Mouse (Mus musculus) effector memory CD4-positive, alpha-beta T cell, adult 5 months (primary cell): ENCODE results near the gene Srp54c. TPM values are rescaled to one million over a fixed set of nuclear protein-coding genes. Genes with fewer than 3 reads are reported as not detected.

Experiments
- polyA plus RNA-seq: library from polyadenylated mRNA; unstranded; fragments of 100-300 nt; shearing (Covaris generic); gene quantifications from one replicate; pipeline ENCODE4 v1.2.1, GENCODE M21; 2017

The Srp54c gene
- polyA plus RNA-seq, result 105 TPM

GRCm38 (mm10) chr12:55229626-55230519 is at the start of gene Srp54c:
Gene Srp54c (plus strand): TSS chr12:55230168.

DNA sequence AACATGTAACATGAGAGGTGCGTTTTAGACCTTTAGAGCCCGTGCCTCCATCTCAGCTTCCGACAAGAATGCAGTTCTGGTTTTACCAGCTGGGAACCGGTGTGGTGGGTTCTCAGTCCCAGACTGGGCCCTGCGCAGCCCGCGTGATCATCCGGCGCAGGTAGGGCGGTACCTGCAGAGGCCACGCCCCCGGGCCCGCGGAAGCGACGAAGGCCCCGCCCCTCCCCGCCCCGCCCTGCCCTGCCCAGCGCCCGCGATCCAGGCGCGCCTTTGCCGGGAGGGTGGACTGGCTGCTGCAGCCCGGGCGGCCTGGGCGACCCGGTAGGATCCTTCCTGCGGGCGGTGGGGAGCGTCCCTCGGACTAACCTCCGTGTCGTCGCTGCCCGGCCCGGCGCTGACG is 30.7 kb upstream of the Srp54c start, which contains the start of gene 1700047I17Rik2:
1700047I17Rik2 (plus strand) TSS at position 287 of the 400 bp plus-strand sequence.

GRCm38 (mm10) chr12:55299336-55299735 is 69.4 kb downstream of the Srp54c start, which contains the start of gene 1110008L16Rik:
Gene 1110008L16Rik (plus strand): TSS chr12:55299577.

DNA sequence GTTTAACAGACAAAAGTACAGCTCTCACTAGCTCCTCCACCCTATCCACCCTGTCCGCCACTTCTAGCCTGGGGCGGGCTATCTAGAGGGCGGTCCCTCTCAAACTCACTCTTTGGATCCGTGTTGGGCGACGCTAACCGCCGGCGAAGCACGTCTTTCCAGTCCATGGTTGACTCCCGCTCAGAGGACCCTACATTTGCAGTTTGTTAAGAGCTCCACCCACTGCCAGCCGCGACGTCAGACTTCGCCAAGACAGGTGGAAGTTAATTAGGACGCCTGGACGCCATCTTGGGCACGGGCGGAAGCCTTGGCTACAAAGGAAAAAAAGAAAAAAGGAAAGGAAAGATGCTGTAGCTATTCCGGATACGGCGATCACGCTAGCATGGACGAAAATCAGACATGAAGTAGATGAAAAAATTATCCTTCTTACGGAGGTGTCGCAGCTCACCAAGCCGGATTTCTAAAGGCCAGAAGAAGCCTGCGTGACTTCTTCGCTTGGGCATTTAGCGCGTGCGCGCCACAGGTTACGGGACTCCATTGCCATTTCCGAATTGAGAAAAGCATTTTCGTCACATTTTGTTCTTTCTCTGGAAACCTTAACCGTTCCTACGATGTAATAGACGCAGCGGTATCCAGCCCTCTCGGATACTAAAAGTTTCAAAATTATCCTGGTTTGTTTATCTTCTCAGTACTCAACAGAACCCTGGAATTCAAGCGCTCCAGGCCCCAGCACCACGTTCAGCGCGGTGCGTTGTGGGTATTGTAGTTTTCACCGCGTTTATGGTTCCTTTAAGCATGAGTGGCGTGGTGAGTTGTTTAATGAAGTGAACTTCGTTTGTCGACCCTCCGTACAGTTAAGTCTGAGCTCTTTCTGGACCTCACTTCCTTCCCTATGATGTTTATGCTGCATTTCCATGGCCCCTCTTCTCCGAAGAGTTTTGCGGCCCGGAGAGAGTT is 72.8 kb downstream of the Srp54c start, which contains the start of gene Ppp2r3c:
Ppp2r3c (minus strand) TSS at position 514 of the 957 bp plus-strand sequence.

Other genes starting within 250 kb of the Srp54c start
- gene Gm20403, start 243.6 kb upstream of the Srp54c start, polyA plus RNA-seq, result 3.8 TPM
- 238 TPM for gene Baz1a, start 215.8 kb upstream of the Srp54c start, polyA plus RNA-seq
- 30.5 TPM for gene 2700097O09Rik, start 150.1 kb upstream of the Srp54c start, polyA plus RNA-seq
- gene Srp54a, start 149.9 kb upstream of the Srp54c start, polyA plus RNA-seq, result 179 TPM
- gene Fam177a, start 105.7 kb upstream of the Srp54c start, polyA plus RNA-seq, result 50.0 TPM
- gene Srp54b, start 75.1 kb upstream of the Srp54c start, polyA plus RNA-seq, result 64.4 TPM
- gene 1700047I17Rik2, start 30.6 kb upstream of the Srp54c start, polyA plus RNA-seq, result not detected
- gene 1110008L16Rik, start 69.4 kb downstream of the Srp54c start, polyA plus RNA-seq, result 6.6 TPM
- 14.5 TPM for gene Ppp2r3c, start 72.8 kb downstream of the Srp54c start, polyA plus RNA-seq
- gene Psma6, start 154.1 kb downstream of the Srp54c start, polyA plus RNA-seq, result 165 TPM